Mouse (Mus musculus) yolk sac, embryonic 10.5 days (tissue): ENCODE results near the gene Cop1.

ENCODE experiments used
- DNase-seq: peaks from one replicate; pipeline ENCODE4 v3.0.0-alpha.2; 2017; ENCODE audit warnings: low spot score

Gene Cop1

DNA sequence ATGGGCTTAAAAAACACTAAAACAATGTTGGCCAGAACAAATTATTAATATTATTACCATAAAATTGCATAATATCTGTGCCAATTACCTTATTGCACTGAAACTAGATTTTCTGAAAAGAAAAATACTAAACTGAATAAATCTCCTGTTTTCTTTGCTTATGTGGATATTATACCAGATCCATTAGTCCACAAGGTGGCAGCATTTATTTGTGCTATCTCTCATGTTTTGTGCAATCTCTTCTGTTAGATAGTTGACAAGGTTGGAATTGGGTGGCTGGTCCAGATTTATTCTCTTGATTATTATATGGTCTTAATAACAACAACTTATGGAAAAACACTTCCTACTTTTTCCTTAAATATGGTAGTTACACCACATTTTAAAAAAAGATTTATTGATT, 58.1 kb downstream of the Cop1 start:
- no peak for DNase-seq

DNA sequence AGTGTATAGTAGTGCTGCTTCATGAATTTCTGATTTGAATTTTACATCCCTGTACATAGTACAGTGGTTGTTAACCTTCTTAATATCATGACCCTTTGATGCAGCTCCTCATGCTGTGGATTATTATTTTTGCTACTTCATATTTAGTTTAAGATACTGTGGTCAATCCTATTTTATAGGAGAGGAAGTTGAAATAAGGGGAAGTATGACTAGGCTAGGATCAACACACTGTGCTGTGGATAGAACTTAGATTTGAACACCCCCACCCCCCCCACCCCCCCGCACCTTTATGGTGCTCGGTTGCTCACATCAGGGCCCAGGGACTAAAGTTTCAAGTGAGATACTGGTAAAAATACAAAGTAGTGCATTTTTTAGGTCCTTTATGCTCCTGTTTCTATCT, 58.7 kb downstream of the Cop1 start:
- no peak for DNase-seq

GRCm38 (mm10) chr1:159301418-159302082, 69.4 kb downstream of the Cop1 start:
- DNase-seq: no peak

DNA sequence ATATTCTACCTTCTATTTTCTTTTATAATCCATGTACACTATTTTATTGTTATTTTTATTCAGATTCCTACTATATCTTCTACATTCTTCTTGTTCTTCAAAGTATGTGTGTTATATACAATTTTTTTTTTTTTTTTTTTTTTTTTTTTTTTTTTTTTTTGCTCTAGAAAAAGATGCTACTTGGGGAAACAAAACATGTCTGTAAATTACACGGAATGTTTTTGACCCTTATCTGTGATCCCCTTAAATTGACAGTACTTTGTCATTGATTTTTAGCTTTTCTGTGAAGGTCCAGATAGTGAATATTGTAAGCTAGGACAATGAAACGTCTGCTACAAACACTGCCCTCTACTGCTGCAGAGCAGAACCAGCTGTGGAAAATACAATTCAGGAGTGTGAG, 81.5 kb downstream of the Cop1 start:
- no peak for DNase-seq

DNA sequence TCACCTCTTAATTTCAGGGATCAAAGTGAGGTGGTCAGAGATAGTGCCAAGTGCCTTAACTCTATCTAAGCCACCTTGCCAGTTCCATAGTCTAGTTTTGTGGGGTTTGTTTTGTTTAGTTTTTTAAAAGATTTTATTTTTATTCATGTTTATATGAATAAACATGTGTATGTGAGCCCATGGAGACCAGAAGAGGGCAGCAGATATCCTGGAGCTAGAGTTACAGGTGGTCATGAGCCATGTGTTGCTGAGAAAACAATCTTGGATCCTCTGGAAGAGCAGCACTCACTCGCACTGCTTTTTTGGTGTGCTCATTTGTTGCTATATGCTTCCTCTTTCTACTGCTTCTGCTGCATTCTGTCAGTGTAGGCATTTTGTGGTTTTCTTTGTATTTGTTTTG, 90.5 kb downstream of the Cop1 start:
- DNase-seq: no peak

DNA sequence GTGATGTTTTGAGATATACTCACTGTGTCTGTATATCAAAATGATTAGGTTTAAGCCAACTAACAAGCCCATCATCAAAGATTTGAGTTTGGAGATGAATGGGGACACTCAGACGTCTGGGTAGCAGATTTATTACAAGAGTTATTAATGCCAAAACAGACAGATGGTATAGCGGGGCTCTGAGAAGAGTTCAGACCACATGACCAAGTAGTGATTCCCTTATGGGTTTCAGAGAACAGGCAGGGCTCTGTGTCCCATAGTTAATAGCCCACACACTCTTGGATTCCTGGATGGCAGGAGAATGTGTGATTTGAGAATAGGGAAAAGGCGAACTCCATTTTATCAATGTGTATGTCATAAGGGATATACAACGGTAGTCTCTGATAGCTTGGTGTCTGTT, 98.9 kb downstream of the Cop1 start:
- DNase-seq: no peak

DNA sequence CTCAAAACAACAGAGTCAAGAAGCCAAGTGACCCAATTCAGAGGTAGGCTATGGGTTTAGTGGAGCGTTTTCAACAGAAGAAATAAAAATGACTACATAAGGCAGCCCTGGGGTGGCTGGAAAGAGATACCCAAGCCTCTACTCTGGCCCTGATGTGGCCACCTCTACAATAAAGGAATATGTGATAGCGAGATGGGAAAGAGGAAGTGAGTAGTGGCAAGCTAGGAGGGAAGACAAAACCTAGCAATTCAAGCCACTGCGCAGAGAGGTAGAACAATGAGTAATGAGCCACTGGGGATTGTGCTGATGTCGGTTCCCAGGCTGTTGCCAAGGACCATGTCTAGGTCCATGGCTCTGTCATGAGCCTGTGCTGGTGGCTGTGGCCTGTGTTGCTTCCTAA, 102.0 kb downstream of the Cop1 start:
- DNase-seq: no peak

DNA sequence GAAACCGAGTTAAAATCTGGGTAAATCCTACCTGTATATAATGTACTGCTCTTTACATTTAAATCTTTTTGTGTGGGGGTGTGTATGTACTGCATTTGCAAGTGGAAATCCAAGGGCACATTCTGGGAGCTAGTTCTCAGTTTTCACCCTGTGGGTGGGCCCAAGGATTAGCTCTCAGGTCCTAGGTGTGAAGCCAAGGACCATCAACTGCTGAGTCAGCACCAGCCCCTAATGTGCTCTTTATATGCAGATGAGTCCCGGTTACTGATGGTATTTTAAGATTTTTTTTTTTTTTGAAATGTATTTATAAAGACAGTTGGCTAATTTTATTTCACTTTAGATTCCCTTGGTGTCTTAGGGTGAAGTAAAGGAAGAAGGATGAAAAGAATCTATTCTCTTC, 110.2 kb downstream of the Cop1 start:
- DNase-seq: no peak

DNA sequence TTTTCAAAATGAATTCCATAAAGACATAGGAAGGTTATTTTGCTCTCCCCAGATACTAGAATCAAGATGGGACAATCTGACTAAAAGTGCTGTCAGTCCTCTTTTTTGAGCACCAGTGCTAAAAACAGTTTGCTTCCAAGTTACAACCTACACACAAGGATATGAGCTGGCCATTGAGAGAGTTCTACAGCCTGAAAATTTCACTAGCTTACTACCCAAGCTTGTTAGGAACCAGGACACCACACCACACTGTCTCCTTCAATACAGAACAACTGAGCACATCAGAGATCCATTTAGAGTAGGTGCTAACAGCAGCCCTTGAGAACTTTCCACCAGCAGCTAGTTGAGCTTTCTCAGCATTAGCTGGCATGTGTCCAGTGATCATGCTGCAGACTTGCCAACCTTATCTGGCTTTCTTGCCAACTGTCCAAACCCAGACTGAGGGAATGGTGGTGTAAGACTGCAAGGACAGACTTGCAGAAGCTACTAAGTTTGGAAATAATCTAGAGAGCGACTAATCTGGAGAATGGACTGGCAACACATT, 123.0 kb downstream of the Cop1 start:
- no peak for DNase-seq

- DNase-seq: no peak
Observed at GRCm38 (mm10) chr1:159358713-159359112, 126.6 kb downstream of the Cop1 start.

GRCm38 (mm10) chr1:159371881-159372390, 139.8 kb downstream of the Cop1 start:
- DNase-seq: no peak

- DNase-seq: no peak
Observed at GRCm38 (mm10) chr1:159382218-159382617, 150.1 kb downstream of the Cop1 start.

GRCm38 (mm10) chr1:159382916-159383315, 150.8 kb downstream of the Cop1 start:
- DNase-seq: no peak

- DNase-seq: no peak
Observed at GRCm38 (mm10) chr1:159386458-159386857, 154.3 kb downstream of the Cop1 start.

DNA sequence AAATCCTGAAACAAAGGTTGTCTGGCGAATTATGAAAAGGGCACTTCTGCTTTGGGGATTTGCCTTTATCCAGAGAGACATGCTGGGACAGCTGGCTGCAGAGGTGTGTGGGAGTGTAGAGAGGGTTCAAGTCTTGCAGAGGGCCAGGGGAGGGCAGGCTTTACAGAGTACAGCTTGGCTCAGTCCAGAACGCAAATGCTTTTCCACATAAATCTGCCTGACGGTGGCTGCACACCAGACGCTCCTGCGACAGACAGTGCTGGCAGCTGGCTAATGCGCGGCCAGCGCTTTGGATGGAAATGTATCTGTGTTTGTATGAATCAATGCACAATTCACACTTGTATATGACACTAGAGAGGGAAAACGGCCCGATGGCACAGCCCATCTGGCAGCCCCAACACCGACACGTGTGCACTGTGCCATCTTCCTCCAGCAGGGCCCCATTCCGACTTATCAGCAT, 156.5 kb downstream of the Cop1 start:
- DNase-seq: no peak

DNA sequence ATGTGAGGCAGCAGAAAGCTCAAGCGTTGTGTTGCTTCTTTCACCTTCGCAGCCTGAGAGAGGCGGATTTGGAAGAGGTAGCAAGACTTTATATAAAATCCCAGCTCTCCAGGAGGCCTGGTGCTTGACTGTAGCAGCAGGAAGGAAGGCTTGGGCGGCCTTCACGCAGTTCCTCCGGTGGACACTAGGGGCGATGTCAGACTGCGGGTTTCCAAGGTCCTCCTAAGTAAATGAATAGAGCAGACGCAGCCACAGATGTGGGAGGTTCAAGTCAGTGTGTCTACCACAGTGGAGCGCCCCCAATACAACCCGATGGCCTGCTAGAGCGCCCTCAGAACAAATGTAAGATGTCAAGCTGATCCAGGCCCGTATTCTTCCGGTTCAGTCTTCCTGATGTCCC, 157.9 kb downstream of the Cop1 start:
- peak; percentile 43 for DNase-seq

DNA sequence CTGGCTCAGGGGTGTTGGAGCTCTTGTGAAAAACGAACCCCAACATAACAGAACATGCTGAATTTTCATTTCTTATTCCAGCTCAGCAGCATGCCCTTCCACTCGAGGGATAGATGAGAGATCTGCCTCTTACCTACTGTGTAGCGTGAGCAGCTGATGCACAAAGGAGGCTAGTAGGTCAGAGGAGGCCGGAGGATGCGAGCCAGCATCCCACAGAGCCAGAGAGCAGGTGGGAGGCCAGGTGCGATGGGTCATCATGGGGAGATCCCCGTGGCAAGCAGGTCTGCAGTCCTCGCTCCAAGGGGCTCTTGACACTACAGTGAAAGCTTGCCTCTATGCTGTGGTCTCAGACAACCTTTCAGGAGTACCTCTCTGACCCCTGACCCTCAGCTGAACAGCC, 160.5 kb downstream of the Cop1 start:
- DNase-seq: no peak

DNA sequence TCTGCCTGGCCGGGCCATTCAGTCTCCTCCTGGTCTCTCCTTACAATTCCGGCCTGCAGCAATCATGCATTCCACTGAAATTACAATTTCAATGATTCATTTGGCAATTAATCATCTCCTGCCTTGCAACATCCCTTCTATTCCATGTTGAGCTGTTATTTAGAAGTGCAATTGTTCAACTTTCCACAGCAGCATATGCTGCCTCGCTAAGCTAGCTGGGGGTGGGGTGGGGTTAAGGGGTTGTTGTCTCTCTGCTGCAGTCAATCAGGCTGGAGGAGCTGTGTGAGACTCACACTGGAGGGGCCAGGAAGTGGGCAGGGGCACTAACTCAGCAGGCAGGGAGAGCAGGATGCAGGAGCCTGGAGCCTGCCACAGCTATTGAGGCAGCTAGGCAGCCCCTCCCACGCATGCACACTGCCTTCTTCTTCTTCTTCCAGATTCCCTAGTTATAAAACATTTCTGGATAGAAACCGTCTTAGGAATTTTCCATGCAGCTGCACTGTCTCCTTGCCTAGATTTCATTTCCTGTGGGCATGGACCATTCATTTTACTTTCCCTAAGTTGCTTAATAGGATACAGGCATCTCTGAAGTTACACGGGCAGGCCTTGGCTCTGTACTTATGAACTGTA, 161.1 kb downstream of the Cop1 start:
- no peak for DNase-seq

DNA sequence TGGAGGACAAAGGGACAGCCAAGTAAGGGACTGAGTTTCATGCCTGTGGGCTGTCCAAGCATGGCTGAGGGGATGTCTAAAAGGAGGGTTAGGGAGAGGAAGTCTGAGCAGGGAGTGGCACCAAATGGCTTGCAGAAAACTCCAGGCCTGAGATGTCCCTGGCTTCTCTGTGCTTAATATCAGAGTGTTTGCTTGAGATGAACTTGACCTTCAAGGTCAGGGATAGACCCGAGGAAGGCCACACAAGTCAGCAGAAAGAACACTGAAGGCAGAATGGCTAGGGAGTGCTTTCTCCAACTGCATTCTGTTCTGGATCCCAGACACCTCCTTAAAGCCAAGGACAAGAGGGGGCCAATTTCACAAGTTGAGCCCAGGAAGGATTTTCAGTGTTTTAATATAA, 161.8 kb downstream of the Cop1 start:
- DNase-seq: no peak

- peak; percentile 26 for DNase-seq
Observed at GRCm38 (mm10) chr1:159396515-159396914, 164.4 kb downstream of the Cop1 start.
